Mouse (Mus musculus) liver, adult 2 months (tissue): ENCODE measurements around the gene Rgcc. TPM values are rescaled to one million over a fixed set of nuclear protein-coding genes. Genes with fewer than 3 reads are reported as not detected.

ENCODE experiments used
- DNase-seq: peaks from one replicate; pipeline ENCODE4 v3.0.0-alpha.2; 2011; ENCODE audit warnings: low read depth, low spot score; ENCODE audit errors: extremely low read depth
- H3K27ac ChIP-seq: fragments of 200-500 bp; replicated peaks from 2 replicates; pipeline ENCODE4 v1.5.1; 2012; ENCODE audit warnings: low read depth, mild to moderate bottlenecking, control low read depth, inconsistent platforms, low read length; ENCODE audit not compliant: insufficient read depth
- H3K27me3 ChIP-seq: fragments of 200-500 bp; 2 replicates; pipeline ENCODE4 v1.6.1; 2012; ENCODE audit warnings: mild to moderate bottlenecking, moderate library complexity, low read length, inconsistent platforms; ENCODE audit not compliant: control insufficient read depth, insufficient read depth
- H3K36me3 ChIP-seq: fragments of 200-500 bp; 2 replicates; pipeline ENCODE4 v1.6.1; 2012; ENCODE audit warnings: low read length, inconsistent platforms; ENCODE audit not compliant: control insufficient read depth, insufficient read depth
- H3K4me1 ChIP-seq: fragments of 200-500 bp; 2 replicates; pipeline ENCODE4 v1.6.1; 2011; ENCODE audit warnings: low read length; ENCODE audit not compliant: control insufficient read depth, insufficient read depth
- H3K4me3 ChIP-seq: fragments of 200-500 bp; 2 replicates; pipeline ENCODE4 v1.5.1; 2011; ENCODE audit warnings: low read depth, mild to moderate bottlenecking, control low read depth, low read length, moderate library complexity; ENCODE audit not compliant: insufficient read depth
- H3K79me2 ChIP-seq: fragments of 200-500 bp; 2 replicates; pipeline ENCODE4 v1.6.1; 2012; ENCODE audit warnings: inconsistent platforms, mild to moderate bottlenecking, low read length, moderate library complexity; ENCODE audit not compliant: control insufficient read depth, insufficient read depth
- H3K9ac ChIP-seq: fragments of 200-500 bp; 2 replicates; pipeline ENCODE4 v1.6.1; 2012; ENCODE audit warnings: low read depth, mild to moderate bottlenecking, control low read depth, inconsistent platforms, low read length
- CTCF ChIP-seq: fragments of 200-500 bp; IDR thresholded peaks from 2 replicates; pipeline ENCODE4 v1.5.1; 2011; ENCODE audit warnings: low read depth, low read length, control low read depth
- POLR2A ChIP-seq: fragments of 200-500 bp; IDR thresholded peaks from 2 replicates; pipeline ENCODE4 v1.6.1; 2011; ENCODE audit warnings: low read length, control low read depth; ENCODE audit not compliant: insufficient read depth; ENCODE audit errors: extremely low read depth
- WGBS: fragments of 180-500 bp; shearing (Covaris S2); methylation state at CpG from one replicate; pipeline ENCODE4 v1.1.7; 2018; 5-methylcytosine and 5-hydroxymethylcytosine counted together
- polyA plus RNA-seq: library from polyadenylated mRNA; depleted of rRNA; stranded (reverse); fragments of >200 nt; gene quantifications from 2 replicates; pipeline ENCODE4 v1.2.3, GENCODE M21; 2012
- total RNA-seq: library from RNA; depleted of rRNA; stranded (reverse); fragments of >200 nt; gene quantifications from 2 replicates; pipeline ENCODE4 v1.2.3, GENCODE M21; 2014

Gene Rgcc
- total and polyA plus RNA-seq, 2 experiments = 0.18 to 0.61 TPM

DNA sequence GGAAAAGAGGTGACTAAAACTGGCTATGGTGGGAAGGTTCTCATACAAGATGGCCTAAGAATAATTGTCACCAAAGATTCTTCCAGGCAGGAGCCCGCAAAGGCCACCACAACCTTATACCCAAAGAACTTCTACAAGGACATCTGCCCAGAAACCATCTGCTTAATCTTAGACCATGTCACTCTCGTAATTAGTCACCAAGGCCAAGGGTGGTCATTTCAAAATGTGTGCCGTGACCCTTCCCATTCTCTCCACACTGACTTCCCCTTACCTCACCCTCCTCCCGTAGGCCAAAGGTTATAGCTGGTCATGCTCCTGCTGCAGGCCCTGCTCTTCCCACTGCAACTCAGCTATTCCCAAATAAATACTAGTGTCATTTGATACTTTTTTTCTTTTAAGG, 22.5 kb downstream of the Rgcc start:
- Histone ChIP-seq H3K27ac (no peak overlapping the region), H3K27me3 (no peaks in the 10 kb centered on the region), H3K79me2 (no peaks in the 10 kb centered on the region), H3K4me3 (no peak overlapping the region), H3K9ac (no peak overlapping the region), H3K36me3 (no peaks in the 10 kb centered on the region), H3K4me1 (no peaks in the 10 kb centered on the region)
- no peak for DNase-seq
- WGBS = 86% methylated on average over 4 of the region's 4 CpGs
- TF ChIP-seq CTCF (no peak), POLR2A (no peak)

GRCm38 (mm10) chr14:79277922-79278321, 23.5 kb downstream of the Rgcc start:
- no peak for DNase-seq
- H3K27me3 ChIP-seq = no peaks in the 10 kb centered on the region
- H3K9ac ChIP-seq = no peak overlapping the region
- H3K4me3 ChIP-seq = no peak overlapping the region
- no peak overlapping the region for H3K27ac ChIP-seq
- no peaks in the 10 kb centered on the region for H3K79me2 ChIP-seq
- H3K4me1 ChIP-seq = no peaks in the 10 kb centered on the region
- no peaks in the 10 kb centered on the region for H3K36me3 ChIP-seq
- TF ChIP-seq POLR2A (no peak), CTCF (no peak)
- WGBS = 56% methylated on average over 7 of the region's 7 CpGs

DNA sequence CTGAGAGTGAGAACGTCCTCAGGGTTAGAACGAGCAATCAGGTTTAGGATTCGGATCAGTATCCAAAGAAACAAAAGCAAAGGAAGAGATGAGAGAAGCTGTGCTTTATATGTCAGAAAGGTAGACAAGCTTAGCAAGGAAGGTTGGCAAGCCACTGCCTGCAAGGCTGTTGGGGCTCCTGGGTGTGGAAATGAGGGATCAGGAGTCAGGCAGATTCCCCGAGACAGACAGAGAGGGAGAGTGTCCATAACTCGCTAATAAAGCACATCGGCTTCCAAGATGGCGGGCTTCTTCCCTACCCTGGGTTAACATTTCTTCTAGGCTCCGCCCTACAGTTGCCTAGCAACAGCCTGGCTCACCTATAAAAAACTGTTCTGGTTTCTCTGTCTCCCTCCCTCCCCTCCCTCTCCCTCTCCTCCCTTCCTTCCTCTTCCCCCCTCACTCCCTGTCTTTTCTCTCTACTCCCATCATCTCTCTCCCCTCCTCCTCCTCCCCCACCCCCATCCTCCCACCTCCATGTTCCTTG, 25.5 kb downstream of the Rgcc start:
- H3K9ac ChIP-seq = no peak overlapping the region
- TF ChIP-seq POLR2A (no peak), CTCF (no peak)
- 86% methylated on average over 8 of the region's 8 CpGs for WGBS

DNA sequence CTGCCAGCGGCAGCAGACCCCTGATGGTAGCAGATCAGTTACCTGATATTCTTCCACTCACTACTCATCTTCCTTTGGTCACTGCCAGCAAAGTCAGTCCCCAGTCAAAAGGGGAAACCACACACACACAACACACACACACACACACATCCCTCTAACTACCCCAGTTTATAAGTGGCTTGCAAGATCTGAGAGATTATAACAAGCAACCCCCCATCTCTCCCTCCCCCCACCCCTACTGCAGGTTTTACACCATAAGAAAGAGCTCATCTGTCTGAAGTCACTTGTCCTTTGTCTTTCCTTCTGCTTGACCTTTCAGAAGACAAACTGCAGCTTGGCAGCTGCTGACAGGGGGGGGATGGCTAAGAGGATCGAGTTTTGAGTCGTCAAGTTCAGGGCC, 26.0 kb downstream of the Rgcc start:
- Histone ChIP-seq H3K9ac (no peak overlapping the region), H3K27me3 (no peaks in the 10 kb centered on the region), H3K79me2 (no peaks in the 10 kb centered on the region), H3K4me1 (no peaks in the 10 kb centered on the region), H3K4me3 (no peak overlapping the region), H3K36me3 (no peaks in the 10 kb centered on the region), H3K27ac (no peak overlapping the region)
- DNase-seq = no peak
- WGBS = 79% methylated on average over 3 of the region's 3 CpGs
- TF ChIP-seq CTCF (no peak), POLR2A (no peak)

More for the DNA sequence above, 25.5 kb downstream of the Rgcc start:
- Histone ChIP-seq H3K27me3 (no peaks in the 10 kb centered on the region), H3K4me1 (no peaks in the 10 kb centered on the region), H3K36me3 (no peaks in the 10 kb centered on the region), H3K27ac (no peak overlapping the region), H3K4me3 (no peak overlapping the region), H3K79me2 (no peaks in the 10 kb centered on the region)
- DNase-seq = no peak

GRCm38 (mm10) chr14:79273697-79274477, 27.6 kb downstream of the Rgcc start:
- Histone ChIP-seq H3K27ac (no peak overlapping the region), H3K4me3 (no peak overlapping the region), H3K27me3 (no peaks in the 10 kb centered on the region), H3K36me3 (no peaks in the 10 kb centered on the region), H3K79me2 (no peaks in the 10 kb centered on the region), H3K9ac (no peak overlapping the region), H3K4me1 (no peaks in the 10 kb centered on the region)
- DNase-seq = no peak
- 74% methylated on average over 15 of the region's 15 CpGs for WGBS
- no peak for TF ChIP-seq CTCF
- TF ChIP-seq POLR2A = no peak

DNA sequence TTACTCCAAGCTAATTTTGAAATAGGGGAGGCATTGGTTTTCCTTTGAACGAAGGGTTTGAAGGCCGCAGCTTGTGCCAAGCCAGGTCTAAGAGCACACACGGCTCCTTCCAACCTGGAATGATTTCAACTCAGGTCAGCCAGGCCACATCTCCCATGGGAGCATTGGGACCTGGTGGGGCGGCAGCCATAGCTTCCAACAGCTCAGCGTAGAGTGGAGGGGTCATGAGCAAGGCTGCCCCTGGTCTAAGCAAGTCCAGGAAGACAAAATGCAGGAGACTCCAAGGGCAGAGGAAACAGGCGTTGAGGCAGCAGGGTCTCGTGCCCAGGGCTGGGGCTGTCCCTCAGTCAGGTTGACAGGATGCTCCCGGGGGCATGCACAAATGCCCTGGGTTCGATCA, 28.5 kb downstream of the Rgcc start:
- H3K27ac ChIP-seq = no peak overlapping the region
- 93% methylated on average over 9 of the region's 9 CpGs for WGBS
- no peak overlapping the region for H3K9ac ChIP-seq
- no peaks in the 10 kb centered on the region for H3K27me3 ChIP-seq
- H3K4me3 ChIP-seq = no peak overlapping the region
- TF ChIP-seq POLR2A (no peak), CTCF (no peak)
- no peaks in the 10 kb centered on the region for H3K36me3 ChIP-seq
- DNase-seq = no peak
- no peaks in the 10 kb centered on the region for H3K4me1 ChIP-seq
- no peaks in the 10 kb centered on the region for H3K79me2 ChIP-seq
